Mouse (Mus musculus): ENCODE results near the gene AC131692.1.

- TF ChIP-seq EP300 (IDR thresholded peaks at IDR 0.05; ENCODE audit: insufficient read depth, low read depth, low read length) (no peak), CTCF (IDR thresholded peaks at IDR 0.05; ENCODE audit: low read depth, low read length) (no peak), POLR2A (IDR thresholded peaks at IDR 0.05; ENCODE audit: insufficient read depth, low read length) (no peak)
Observed at GRCm38 (mm10) chr19:6045366-6046293, 48.6 kb upstream of the AC131692.1 start.

Data from ES-Bruce4 (cell line).